Mouse (Mus musculus) urinary bladder, postnatal 10 days (tissue): ENCODE measurements around the gene Ablim2.

Experiments
- DNase-seq: peaks from one replicate; pipeline ENCODE4 v3.0.0; 2022; ENCODE audit warnings: low spot score

Gene Ablim2

GRCm38 (mm10) chr5:35908626-35909443 lies 151.2 kb downstream of the Ablim2 start:
- no peak for DNase-seq

GRCm38 (mm10) chr5:35915629-35916300 lies 158.1 kb downstream of the Ablim2 start:
- DNase-seq = no peak

- DNase-seq = no peak
These were observed 159.0 kb downstream of the Ablim2 start for GRCm38 (mm10) chr5:35916666-35917065.

- DNase-seq = no peak
These were observed 160.7 kb downstream of the Ablim2 start for GRCm38 (mm10) chr5:35918387-35918786.

GRCm38 (mm10) chr5:35920076-35920475 lies 162.4 kb downstream of the Ablim2 start:
- DNase-seq = no peak

- DNase-seq = no peak
These were observed 162.9 kb downstream of the Ablim2 start for GRCm38 (mm10) chr5:35920557-35920956.

- DNase-seq = no peak
These were observed 163.5 kb downstream of the Ablim2 start for GRCm38 (mm10) chr5:35921141-35921540.

- DNase-seq = no peak
These were observed 164.0 kb downstream of the Ablim2 start for GRCm38 (mm10) chr5:35921595-35922254.

- DNase-seq = no peak
These were observed 165.8 kb downstream of the Ablim2 start for GRCm38 (mm10) chr5:35923448-35923847.

GRCm38 (mm10) chr5:35925171-35925634 lies 167.5 kb downstream of the Ablim2 start:
- no peak for DNase-seq

- DNase-seq = no peak
These were observed 168.8 kb downstream of the Ablim2 start for GRCm38 (mm10) chr5:35926511-35926910.

- no peak for DNase-seq
These were observed 173.6 kb downstream of the Ablim2 start for GRCm38 (mm10) chr5:35931296-35931695.

GRCm38 (mm10) chr5:35933059-35933458 lies 175.4 kb downstream of the Ablim2 start:
- DNase-seq = no peak
